Mouse (Mus musculus) hindbrain, embryonic 16.5 days (tissue): ENCODE measurements around the gene Slc39a10. TPM values are rescaled to one million over a fixed set of nuclear protein-coding genes. Genes with fewer than 3 reads are reported as not detected.
"Not testable (repeated sequence)": the region's sequence is repeated elsewhere in the genome, so short reads cannot be mapped to it uniquely, and the experiment has no call there.

Source experiments
- ATAC-seq: fragments of 200-750 bp; cut with Nextera tagmentation; 2 replicates; pipeline ENCODE4 v1.8.0; 2017; ENCODE audit warnings: moderate TSS enrichment, moderate library complexity
- H3K27ac ChIP-seq: fragments of 300-500 bp; sonication (generic); 2 replicates; pipeline ENCODE4 v1.5.1; 2014; ENCODE audit warnings: low read depth, mild to moderate bottlenecking, control low read depth, low read length, moderate library complexity
- H3K27me3 ChIP-seq: fragments of 300-500 bp; sonication (generic); replicated peaks from 2 replicates; pipeline ENCODE4 v1.6.1; 2014; ENCODE audit warnings: low read length; ENCODE audit not compliant: control insufficient read depth, insufficient read depth
- H3K36me3 ChIP-seq: fragments of 300-500 bp; sonication (generic); 2 replicates; pipeline ENCODE4 v1.6.1; 2014; ENCODE audit warnings: mild to moderate bottlenecking, low read length, moderate library complexity, mixed read lengths; ENCODE audit not compliant: control insufficient read depth, insufficient read depth
- H3K4me1 ChIP-seq: fragments of 300-500 bp; sonication (generic); 2 replicates; pipeline ENCODE4 v1.6.1; 2014; ENCODE audit warnings: low read depth, low read length; ENCODE audit not compliant: control insufficient read depth, insufficient read depth
- H3K4me2 ChIP-seq: fragments of 300-500 bp; sonication (generic); 2 replicates; pipeline ENCODE4 v1.6.1; 2014; ENCODE audit warnings: mild to moderate bottlenecking, low read length, control low read depth, moderate library complexity
- H3K4me3 ChIP-seq: fragments of 300-500 bp; sonication (generic); 2 replicates; pipeline ENCODE4 v1.5.1; 2014; ENCODE audit warnings: mild to moderate bottlenecking, low read length, control low read depth, moderate library complexity
- H3K9ac ChIP-seq: fragments of 300-500 bp; sonication (generic); 2 replicates; pipeline ENCODE4 v1.6.1; 2014; ENCODE audit warnings: low read depth, mild to moderate bottlenecking, control low read depth, low read length, moderate library complexity
- H3K9me3 ChIP-seq: fragments of 300-500 bp; sonication (generic); 2 replicates; pipeline ENCODE4 v1.6.1; 2014; ENCODE audit warnings: mild to moderate bottlenecking, low read length, moderate library complexity; ENCODE audit not compliant: control insufficient read depth
- WGBS: fragments of 180-500 bp; shearing (Covaris S2); extraction: QIAGEN DNeasy Blood & Tissue Kit; methylation state at CpG from one replicate; pipeline ENCODE4 v1.1.7; 2014; 5-methylcytosine and 5-hydroxymethylcytosine counted together
- polyA plus RNA-seq: library from polyadenylated mRNA; unstranded; fragments of >200 nt; fragmentation: Nextera tagmentation; extraction: Ambion mirVana; gene quantifications from 2 replicates; pipeline ENCODE4 v1.2.1, GENCODE M21; 2015

Slc39a10 gene
- polyA plus RNA-seq, 1 experiment from 2014 or later = 49.2 TPM

- peaks cover 3% of the 10 kb centered on the region; the same call in 1 of the 2 replicates for H3K36me3 ChIP-seq
- H3K27me3 ChIP-seq = no peaks in the 10 kb centered on the region
- H3K9ac ChIP-seq = no peak overlapping the region
- H3K9me3 ChIP-seq = no peaks in the 10 kb centered on the region
- no peak for ATAC-seq
- no peaks in the 10 kb centered on the region for H3K4me1 ChIP-seq
- WGBS = 96% methylated on average over 5 of the region's 5 CpGs
- no peak overlapping the region for H3K4me2 ChIP-seq
- no peak overlapping the region for H3K4me3 ChIP-seq
- H3K27ac ChIP-seq = no peak overlapping the region
These were observed 60.7 kb downstream of the Slc39a10 start for GRCm38 (mm10) chr1:46831927-46832326.

GRCm38 (mm10) chr1:46830066-46830843 lies 62.4 kb downstream of the Slc39a10 start:
- no peak overlapping the region for H3K27ac ChIP-seq
- peaks cover 5% of the 10 kb centered on the region; the same call in 1 of the 2 replicates for H3K36me3 ChIP-seq
- no peak overlapping the region for H3K4me2 ChIP-seq
- WGBS = 31% methylated on average over 2 of the region's 2 CpGs
- ATAC-seq = peak; percentile 86
- no peak overlapping the region for H3K4me3 ChIP-seq
- no peaks in the 10 kb centered on the region for H3K4me1 ChIP-seq
- no peaks in the 10 kb centered on the region for H3K9me3 ChIP-seq
- no peaks in the 10 kb centered on the region for H3K27me3 ChIP-seq
- H3K9ac ChIP-seq = no peak overlapping the region

- no peaks in the 10 kb centered on the region for H3K27me3 ChIP-seq
- H3K36me3 ChIP-seq = peaks cover 15% of the 10 kb centered on the region
- 90% methylated on average over 4 of the region's 4 CpGs for WGBS
- H3K27ac ChIP-seq = no peak overlapping the region
- H3K9me3 ChIP-seq = no peaks in the 10 kb centered on the region
- no peak for ATAC-seq
- no peak overlapping the region for H3K4me2 ChIP-seq
- no peak overlapping the region for H3K4me3 ChIP-seq
- no peaks in the 10 kb centered on the region for H3K4me1 ChIP-seq
- H3K9ac ChIP-seq = no peak overlapping the region
These were observed 70.2 kb downstream of the Slc39a10 start for GRCm38 (mm10) chr1:46822256-46822972.

- Histone ChIP-seq H3K4me2 (no peak overlapping the region), H3K4me1 (no peaks in the 10 kb centered on the region), H3K27me3 (no peaks in the 10 kb centered on the region), H3K9me3 (no peaks in the 10 kb centered on the region), H3K9ac (no peak overlapping the region), H3K36me3 (peaks cover 13% of the 10 kb centered on the region), H3K4me3 (no peak overlapping the region), H3K27ac (no peak overlapping the region)
- no peak for ATAC-seq
- 86% methylated on average over 5 of the region's 5 CpGs for WGBS
These were observed 74.7 kb downstream of the Slc39a10 start for GRCm38 (mm10) chr1:46817934-46818333.

- H3K36me3 ChIP-seq, H3K4me2 ChIP-seq, H3K27me3 ChIP-seq, ATAC-seq, H3K9me3 ChIP-seq, H3K9ac ChIP-seq, H3K4me3 ChIP-seq, H3K4me1 ChIP-seq, H3K27ac ChIP-seq: not testable (repeated sequence)
- 86% methylated on average over 4 of the region's 4 CpGs for WGBS
These were observed 84.0 kb downstream of the Slc39a10 start for GRCm38 (mm10) chr1:46808630-46809029.

- H3K4me1 ChIP-seq = no peaks in the 10 kb centered on the region
- ATAC-seq = peak; percentile 30; the same call in 1 of the 2 replicates
- 78% methylated on average over 1 of the region's 1 CpGs for WGBS
- no peak overlapping the region for H3K4me2 ChIP-seq
- H3K36me3 ChIP-seq = no peaks in the 10 kb centered on the region; the same call in none of the 2 replicates
- H3K4me3 ChIP-seq = no peak overlapping the region
- no peak overlapping the region for H3K9ac ChIP-seq
- no peak overlapping the region for H3K27ac ChIP-seq
- no peaks in the 10 kb centered on the region for H3K9me3 ChIP-seq
- H3K27me3 ChIP-seq = no peaks in the 10 kb centered on the region
These were observed 87.6 kb downstream of the Slc39a10 start for GRCm38 (mm10) chr1:46805074-46805473.

GRCm38 (mm10) chr1:46782227-46782626 lies 110.4 kb downstream of the Slc39a10 start:
- 90% methylated on average over 4 of the region's 4 CpGs for WGBS
- not testable (repeated sequence) for ATAC-seq, H3K9ac ChIP-seq, H3K27ac ChIP-seq, H3K4me2 ChIP-seq, H3K4me1 ChIP-seq, H3K4me3 ChIP-seq, H3K27me3 ChIP-seq, H3K36me3 ChIP-seq, H3K9me3 ChIP-seq

- peak; percentile 45 for ATAC-seq
- not testable (repeated sequence) for H3K4me2 ChIP-seq, H3K27me3 ChIP-seq, H3K27ac ChIP-seq, H3K36me3 ChIP-seq, H3K4me1 ChIP-seq, H3K9ac ChIP-seq, H3K9me3 ChIP-seq, H3K4me3 ChIP-seq
- WGBS = 86% methylated on average over 7 of the region's 7 CpGs
These were observed 122.5 kb downstream of the Slc39a10 start for GRCm38 (mm10) chr1:46770077-46770695.

GRCm38 (mm10) chr1:46769318-46769717 lies 123.3 kb downstream of the Slc39a10 start:
- not testable (repeated sequence) for H3K9me3 ChIP-seq, H3K4me3 ChIP-seq, H3K4me2 ChIP-seq, H3K27ac ChIP-seq, H3K9ac ChIP-seq, H3K4me1 ChIP-seq, ATAC-seq, H3K27me3 ChIP-seq, H3K36me3 ChIP-seq
